Mouse (Mus musculus): ENCODE data around the gene Dcaf12. TPM values are rescaled to one million over a fixed set of nuclear protein-coding genes. Genes with fewer than 3 reads are reported as not detected.

The Dcaf12 gene
- polyA plus RNA-seq, 1 experiment from 2014 or later, result 88.9 TPM

- Histone ChIP-seq H3K27me3 (replicated peaks; ENCODE audit: control insufficient read depth, insufficient read depth, low read length) (no peaks in the 10 kb centered on the region), H3K36me3 (ENCODE audit: control insufficient read depth, insufficient read depth) (peaks cover 54% of the 10 kb centered on the region), H3K4me2 (ENCODE audit: low read length) (no peak overlapping the region), H3K9me3 (ENCODE audit: control insufficient read depth, low read length) (no peaks in the 10 kb centered on the region), H3K9ac (replicated peaks; ENCODE audit: low read depth, low read length) (no peak overlapping the region), H3K27ac (ENCODE audit: low read length) (no peak overlapping the region), H3K4me3 (replicated peaks; ENCODE audit: low read length) (no peak overlapping the region), H3K4me1 (replicated peaks; ENCODE audit: control insufficient read depth, insufficient read depth, low read length) (peaks cover 9% of the 10 kb centered on the region)
- ATAC-seq, result no peak
- WGBS, result 88% methylated on average over 11 of the region's 11 CpGs
These were observed 19.2 kb downstream of the Dcaf12 start for GRCm38 (mm10) chr4:41295507-41295906.

DNA sequence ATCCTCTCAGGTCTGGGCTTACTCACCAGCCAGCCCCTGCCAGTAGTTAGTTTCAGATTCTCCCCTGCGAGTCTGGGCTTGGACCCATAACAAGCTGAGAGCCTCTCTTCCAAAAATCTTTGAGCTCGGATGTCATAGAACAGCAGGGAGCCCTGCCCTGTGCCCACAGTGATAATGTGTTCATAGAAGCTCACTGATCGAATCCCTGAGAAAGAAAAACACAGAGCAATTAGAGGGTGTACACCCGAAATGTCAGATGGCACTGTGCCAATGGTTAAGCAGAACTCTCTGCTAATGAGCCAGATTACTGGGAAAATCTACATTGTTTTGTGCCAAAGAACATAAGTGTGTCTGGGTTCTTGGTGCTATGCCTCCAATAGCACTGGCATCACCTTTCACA lies 20.8 kb downstream of the Dcaf12 start:
- H3K4me3 ChIP-seq (replicated peaks; ENCODE audit: low read length), result no peak overlapping the region
- no peaks in the 10 kb centered on the region for H3K27me3 ChIP-seq (replicated peaks; ENCODE audit: control insufficient read depth, insufficient read depth, low read length)
- H3K9ac ChIP-seq (replicated peaks; ENCODE audit: low read depth, low read length), result no peak overlapping the region
- peaks cover 40% of the 10 kb centered on the region for H3K36me3 ChIP-seq (ENCODE audit: control insufficient read depth, insufficient read depth)
- peak overlapping the region; percentile 62; the same call in 1 of the 2 replicates for H3K27ac ChIP-seq (ENCODE audit: low read length)
- WGBS, result 17% methylated on average over 4 of the region's 4 CpGs
- H3K4me1 ChIP-seq (replicated peaks; ENCODE audit: control insufficient read depth, insufficient read depth, low read length), result peaks cover 9% of the 10 kb centered on the region
- H3K9me3 ChIP-seq (ENCODE audit: control insufficient read depth, low read length), result no peaks in the 10 kb centered on the region
- peak; percentile 91 for ATAC-seq
- H3K4me2 ChIP-seq (ENCODE audit: low read length), result no peak overlapping the region

DNA sequence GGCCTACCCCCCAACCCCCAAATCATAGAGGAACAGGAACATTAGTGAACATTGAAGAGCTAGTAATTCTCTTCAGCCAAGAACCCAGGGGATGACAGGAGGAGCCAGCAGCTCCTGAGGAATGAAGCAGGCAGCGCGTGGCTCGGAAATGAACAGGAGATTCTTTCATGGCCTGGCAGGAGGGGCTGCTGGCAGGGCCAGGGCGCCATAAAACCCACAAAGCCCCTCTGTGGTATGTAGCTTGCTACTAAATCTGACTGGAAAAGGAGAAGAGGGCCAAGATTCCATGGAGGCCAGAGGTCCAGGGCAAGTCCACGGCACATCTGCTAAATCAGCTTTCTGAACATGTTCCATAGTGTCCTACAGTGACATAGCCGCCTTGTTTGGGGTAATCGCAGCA lies 24.9 kb downstream of the Dcaf12 start:
- no peaks in the 10 kb centered on the region for H3K27me3 ChIP-seq (replicated peaks; ENCODE audit: control insufficient read depth, insufficient read depth, low read length)
- 76% methylated on average over 7 of the region's 7 CpGs for WGBS
- H3K36me3 ChIP-seq (ENCODE audit: control insufficient read depth, insufficient read depth), result peaks cover 11% of the 10 kb centered on the region
- no peak overlapping the region for H3K27ac ChIP-seq (ENCODE audit: low read length)
- no peaks in the 10 kb centered on the region for H3K9me3 ChIP-seq (ENCODE audit: control insufficient read depth, low read length)
- H3K4me3 ChIP-seq (replicated peaks; ENCODE audit: low read length), result no peak overlapping the region
- ATAC-seq, result no peak
- H3K9ac ChIP-seq (replicated peaks; ENCODE audit: low read depth, low read length), result no peak overlapping the region
- H3K4me1 ChIP-seq (replicated peaks; ENCODE audit: control insufficient read depth, insufficient read depth, low read length), result peaks cover 9% of the 10 kb centered on the region
- H3K4me2 ChIP-seq (ENCODE audit: low read length), result no peak overlapping the region

DNA sequence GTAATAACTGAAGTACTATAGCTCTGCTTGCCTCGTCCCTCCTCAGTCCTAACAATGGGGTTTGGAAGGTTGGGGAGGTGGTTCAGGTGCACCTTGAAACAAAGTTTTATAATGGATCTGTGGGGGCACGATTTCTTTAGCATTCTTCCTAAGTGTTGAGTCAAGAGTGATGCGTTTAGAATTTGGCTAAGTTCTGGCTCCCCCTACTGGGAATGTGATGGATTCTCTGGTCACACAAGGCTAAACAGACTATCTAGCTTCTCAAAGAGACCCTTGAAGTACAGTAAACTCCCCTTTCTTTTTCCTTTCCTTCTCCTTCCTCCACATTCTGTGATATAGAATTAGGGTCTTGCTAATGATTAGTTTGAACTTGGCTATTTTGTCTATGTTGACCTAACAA lies 28.3 kb downstream of the Dcaf12 start:
- 0 out of 2 replicates have a peak, but pooled peaks have one; percentile 54 for ATAC-seq
- Histone ChIP-seq H3K9me3 (ENCODE audit: control insufficient read depth, low read length) (no peaks in the 10 kb centered on the region), H3K4me1 (replicated peaks; ENCODE audit: control insufficient read depth, insufficient read depth, low read length) (no peaks in the 10 kb centered on the region), H3K27me3 (replicated peaks; ENCODE audit: control insufficient read depth, insufficient read depth, low read length) (no peaks in the 10 kb centered on the region), H3K4me2 (ENCODE audit: low read length) (no peak overlapping the region), H3K27ac (ENCODE audit: low read length) (no peak overlapping the region), H3K9ac (replicated peaks; ENCODE audit: low read depth, low read length) (no peak overlapping the region), H3K36me3 (ENCODE audit: control insufficient read depth, insufficient read depth) (no peaks in the 10 kb centered on the region), H3K4me3 (replicated peaks; ENCODE audit: low read length) (no peak overlapping the region)
- WGBS, result 11% methylated on average over 3 of the region's 3 CpGs

GRCm38 (mm10) chr4:41284087-41284486 lies 30.6 kb downstream of the Dcaf12 start:
- Histone ChIP-seq H3K27ac (ENCODE audit: low read length) (no peak overlapping the region), H3K4me3 (replicated peaks; ENCODE audit: low read length) (no peak overlapping the region), H3K36me3 (ENCODE audit: control insufficient read depth, insufficient read depth) (no peaks in the 10 kb centered on the region), H3K4me1 (replicated peaks; ENCODE audit: control insufficient read depth, insufficient read depth, low read length) (no peaks in the 10 kb centered on the region), H3K9me3 (ENCODE audit: control insufficient read depth, low read length) (no peaks in the 10 kb centered on the region), H3K27me3 (replicated peaks; ENCODE audit: control insufficient read depth, insufficient read depth, low read length) (no peaks in the 10 kb centered on the region), H3K9ac (replicated peaks; ENCODE audit: low read depth, low read length) (no peak overlapping the region), H3K4me2 (ENCODE audit: low read length) (no peak overlapping the region)
- WGBS, result 92% methylated on average over 2 of the region's 2 CpGs
- no peak for ATAC-seq

- no peak overlapping the region; the same call in 1 of the 2 replicates for H3K27ac ChIP-seq (ENCODE audit: low read length)
- peak overlapping the region; percentile 80 for H3K4me3 ChIP-seq (replicated peaks; ENCODE audit: low read length)
- no peaks in the 10 kb centered on the region for H3K27me3 ChIP-seq (replicated peaks; ENCODE audit: control insufficient read depth, insufficient read depth, low read length)
- ATAC-seq, result no peak
- WGBS, result 78% methylated on average over 5 of the region's 5 CpGs
- peak overlapping the region; percentile 67 for H3K4me2 ChIP-seq (ENCODE audit: low read length)
- no peaks in the 10 kb centered on the region for H3K36me3 ChIP-seq (ENCODE audit: control insufficient read depth, insufficient read depth)
- peaks cover 26% of the 10 kb centered on the region for H3K4me1 ChIP-seq (replicated peaks; ENCODE audit: control insufficient read depth, insufficient read depth, low read length)
- peak overlapping the region; percentile 48 for H3K9ac ChIP-seq (replicated peaks; ENCODE audit: low read depth, low read length)
- no peaks in the 10 kb centered on the region for H3K9me3 ChIP-seq (ENCODE audit: control insufficient read depth, low read length)
These were observed 38.8 kb downstream of the Dcaf12 start for GRCm38 (mm10) chr4:41275927-41276326.

DNA sequence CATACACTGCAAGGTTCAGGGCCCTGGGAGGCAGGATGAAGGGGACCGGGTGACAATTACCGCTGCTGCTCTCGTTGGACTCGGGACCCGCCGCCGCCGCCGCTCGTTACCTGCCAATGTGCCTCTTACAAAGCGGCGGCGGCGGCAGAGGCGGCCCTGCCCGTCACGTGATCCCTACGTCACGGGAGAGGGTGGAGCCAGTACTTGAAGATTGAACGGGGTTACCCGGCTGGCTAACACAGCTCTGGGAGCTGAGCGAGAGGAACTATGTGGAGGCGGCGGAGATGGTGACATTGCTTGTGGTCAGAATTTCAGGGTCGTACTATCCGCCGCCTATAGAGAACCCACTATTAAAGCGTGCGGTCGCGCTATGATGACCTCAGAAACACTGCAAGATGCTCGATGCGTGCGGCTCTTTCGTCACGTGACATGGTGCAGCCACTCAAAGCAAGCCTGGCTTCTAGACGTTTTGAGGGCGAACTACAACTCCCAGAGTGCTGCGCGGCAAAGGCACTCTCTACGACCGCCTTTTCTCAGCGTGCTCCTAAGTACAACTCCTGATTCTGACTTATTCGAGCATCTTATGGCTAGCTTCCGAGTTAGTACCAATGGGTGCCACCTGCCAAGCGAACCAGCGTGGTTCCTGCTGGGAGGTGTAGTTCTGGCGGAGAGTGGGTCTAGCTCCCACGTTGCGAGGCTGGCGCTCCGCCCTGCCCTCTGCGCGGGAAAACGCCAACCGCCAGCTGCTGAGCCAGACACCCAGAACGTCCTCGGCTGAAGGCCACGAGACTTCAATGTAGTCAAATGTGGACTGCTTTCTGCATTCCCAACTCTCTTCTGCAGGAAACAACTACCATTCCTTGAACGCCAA lies 39.5 kb downstream of the Dcaf12 start, which contains the start of gene Ubap2:
Gene Ubap2, minus strand, starts transcription at position 165 of the 871 bp plus-strand sequence.
- H3K9ac ChIP-seq (replicated peaks; ENCODE audit: low read depth, low read length), result peak within 1 kb of the TSS; percentile 84
- peak within 1 kb of the TSS; percentile 92 for H3K27ac ChIP-seq (ENCODE audit: low read length)
- peak; percentile 98 for ATAC-seq
- H3K4me1 ChIP-seq (replicated peaks; ENCODE audit: control insufficient read depth, insufficient read depth, low read length), result peaks cover 26% of the 10 kb centered on the region
- H3K4me2 ChIP-seq (ENCODE audit: low read length), result peak within 1 kb of the TSS; percentile 86
- H3K27me3 ChIP-seq (replicated peaks; ENCODE audit: control insufficient read depth, insufficient read depth, low read length), result no peaks in the 10 kb centered on the region
- peak within 1 kb of the TSS; percentile 80 for H3K4me3 ChIP-seq (replicated peaks; ENCODE audit: low read length)
- H3K9me3 ChIP-seq (ENCODE audit: control insufficient read depth, low read length), result no peaks in the 10 kb centered on the region
- under 1% methylated on average over 60 of the region's 60 CpGs for WGBS
- no peaks in the 10 kb centered on the region for H3K36me3 ChIP-seq (ENCODE audit: control insufficient read depth, insufficient read depth)

GRCm38 (mm10) chr4:41274377-41274979 lies 40.2 kb downstream of the Dcaf12 start:
- H3K9ac ChIP-seq (replicated peaks; ENCODE audit: low read depth, low read length), result peak overlapping the region; percentile 84
- H3K4me2 ChIP-seq (ENCODE audit: low read length), result peak overlapping the region; percentile 86
- no peaks in the 10 kb centered on the region for H3K9me3 ChIP-seq (ENCODE audit: control insufficient read depth, low read length)
- peak overlapping the region; percentile 80 for H3K4me3 ChIP-seq (replicated peaks; ENCODE audit: low read length)
- peaks cover 26% of the 10 kb centered on the region for H3K4me1 ChIP-seq (replicated peaks; ENCODE audit: control insufficient read depth, insufficient read depth, low read length)
- ATAC-seq, result peak; percentile 56
- WGBS, result 2% methylated on average over 18 of the region's 18 CpGs
- no peaks in the 10 kb centered on the region for H3K36me3 ChIP-seq (ENCODE audit: control insufficient read depth, insufficient read depth)
- no peaks in the 10 kb centered on the region for H3K27me3 ChIP-seq (replicated peaks; ENCODE audit: control insufficient read depth, insufficient read depth, low read length)
- peak overlapping the region; percentile 92 for H3K27ac ChIP-seq (ENCODE audit: low read length)

DNA sequence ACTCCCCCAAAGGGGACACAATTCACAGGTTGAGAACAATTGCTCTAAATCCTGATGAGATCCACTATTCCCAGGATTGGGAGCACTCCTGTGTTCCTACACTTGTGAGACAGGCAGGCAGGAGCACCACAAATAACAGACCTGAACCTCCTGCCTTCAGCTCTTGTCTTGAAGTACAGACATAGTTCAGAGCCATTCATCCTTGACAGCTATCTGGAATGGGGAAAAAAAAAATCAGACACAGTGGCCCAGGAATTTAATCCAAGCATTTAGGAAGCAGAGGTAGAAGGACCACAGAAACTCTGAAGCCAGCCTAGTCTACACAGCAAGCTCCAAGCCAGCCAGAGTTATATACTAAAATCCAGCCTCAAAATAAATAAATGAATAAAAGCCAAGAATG lies 46.6 kb downstream of the Dcaf12 start:
- H3K9me3 ChIP-seq (ENCODE audit: control insufficient read depth, low read length), result no peaks in the 10 kb centered on the region
- ATAC-seq, result no peak
- no peaks in the 10 kb centered on the region for H3K27me3 ChIP-seq (replicated peaks; ENCODE audit: control insufficient read depth, insufficient read depth, low read length)
- H3K36me3 ChIP-seq (ENCODE audit: control insufficient read depth, insufficient read depth), result no peaks in the 10 kb centered on the region
- peaks cover 11% of the 10 kb centered on the region for H3K4me1 ChIP-seq (replicated peaks; ENCODE audit: control insufficient read depth, insufficient read depth, low read length)
- H3K4me2 ChIP-seq (ENCODE audit: low read length), result no peak overlapping the region
- H3K27ac ChIP-seq (ENCODE audit: low read length), result no peak overlapping the region
- H3K9ac ChIP-seq (replicated peaks; ENCODE audit: low read depth, low read length), result no peak overlapping the region
- H3K4me3 ChIP-seq (replicated peaks; ENCODE audit: low read length), result no peak overlapping the region
